Mouse (Mus musculus) lung, postnatal 0 days (tissue): ENCODE data around the gene Trmt10a.

Experiments
- CTCF ChIP-seq: IDR thresholded peaks from 2 replicates; pipeline ENCODE4 v1.5.1; 2016; ENCODE audit warnings: antibody characterized with exemption, mild to moderate bottlenecking
- EP300 ChIP-seq: IDR thresholded peaks from 2 replicates; pipeline ENCODE4 v1.6.1; 2016; ENCODE audit warnings: antibody characterized with exemption, mild to moderate bottlenecking, control low read depth

- no peak for TF ChIP-seq CTCF
- no peak for TF ChIP-seq EP300
These were observed 36.4 kb upstream of the Trmt10a start for GRCm38 (mm10) chr3:138106887-138107286.
